Mouse (Mus musculus) urinary bladder, postnatal 4 days (tissue): Measurements from ENCODE around the gene Stpg4.

Experiments
- DNase-seq, 2 experiments: peaks; one replicate each; pipeline ENCODE4 v3.0.0; 2021 to 2022; ENCODE audit warnings: low spot score in 2 of 2

The Stpg4 gene

DNA sequence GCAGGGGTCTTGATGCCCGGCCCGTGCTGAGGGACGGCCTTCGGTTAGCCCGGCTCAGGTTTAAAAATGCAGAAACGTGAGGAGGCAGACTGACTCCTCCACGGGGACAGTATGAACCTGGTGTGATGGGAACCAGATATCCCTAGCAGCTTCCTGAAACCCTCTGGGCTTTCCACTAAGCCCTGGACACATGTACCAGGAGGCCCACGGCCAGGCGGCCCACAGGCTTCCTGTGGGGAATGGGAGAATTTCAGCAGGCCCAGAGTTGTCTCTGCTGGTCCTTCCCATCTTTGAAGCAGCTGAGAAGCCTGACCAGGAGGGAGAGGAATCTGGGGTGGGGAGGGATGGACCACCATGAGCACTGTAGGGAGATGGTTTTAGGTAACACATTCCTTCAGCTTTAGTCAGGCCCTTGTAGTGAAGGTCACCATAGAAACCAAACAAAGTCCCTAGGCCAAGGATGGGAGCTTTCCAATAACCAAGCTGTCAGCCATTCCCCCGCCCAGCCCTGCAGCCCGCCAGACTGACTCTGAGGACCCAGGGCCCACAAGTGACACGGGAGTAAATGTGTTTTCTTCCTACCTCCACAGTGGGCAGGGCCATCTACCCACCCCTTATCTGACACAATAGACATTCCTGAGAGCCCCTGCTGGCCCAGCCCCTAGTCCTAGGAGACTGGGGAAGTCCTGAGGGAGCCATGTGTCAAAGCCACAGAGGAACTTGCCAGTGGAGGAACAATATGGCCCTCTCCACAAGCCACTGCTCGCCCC is 76.9 kb downstream of the Stpg4 start:
- DNase-seq, result no peak

DNA sequence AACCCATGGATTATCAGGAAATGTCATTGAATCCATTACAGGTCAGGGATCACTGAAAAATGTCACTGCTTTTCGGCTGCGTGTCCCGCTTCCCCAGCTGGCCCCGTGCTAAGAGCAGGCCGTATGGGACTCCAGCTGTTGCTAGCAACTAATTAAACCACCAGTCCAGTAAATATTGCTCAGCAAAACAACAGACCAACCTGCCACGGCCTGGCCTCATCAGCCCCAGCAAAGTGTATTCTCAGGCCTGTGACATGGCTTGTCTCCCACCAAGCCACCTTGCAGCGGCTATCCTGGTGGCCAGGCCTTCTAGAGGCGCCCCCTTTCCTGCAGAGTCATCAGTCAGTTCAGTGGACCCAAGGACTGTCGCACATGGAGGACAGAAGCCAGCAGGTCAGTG is 78.0 kb downstream of the Stpg4 start:
- DNase-seq, result no peak

DNA sequence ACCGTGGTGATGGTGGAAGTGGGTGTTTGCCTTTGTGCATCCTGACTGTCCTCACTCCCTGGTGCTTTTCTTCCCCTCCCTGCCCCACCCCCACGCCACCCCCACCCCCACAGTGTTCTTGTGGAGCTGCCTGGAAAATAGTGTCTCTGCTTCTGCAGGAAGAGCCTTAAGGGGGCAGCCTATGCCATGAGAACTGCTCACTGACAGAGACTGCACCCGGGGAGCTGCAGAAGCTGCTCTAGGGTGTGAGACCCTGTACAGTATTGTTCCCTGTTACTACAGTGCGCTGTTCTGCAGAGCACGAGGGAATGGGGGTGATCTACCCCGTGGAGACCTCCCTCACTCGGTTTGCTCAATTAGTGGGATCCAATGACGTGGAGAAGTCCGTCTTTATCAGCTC is 78.5 kb downstream of the Stpg4 start:
- DNase-seq, result no peak

DNA sequence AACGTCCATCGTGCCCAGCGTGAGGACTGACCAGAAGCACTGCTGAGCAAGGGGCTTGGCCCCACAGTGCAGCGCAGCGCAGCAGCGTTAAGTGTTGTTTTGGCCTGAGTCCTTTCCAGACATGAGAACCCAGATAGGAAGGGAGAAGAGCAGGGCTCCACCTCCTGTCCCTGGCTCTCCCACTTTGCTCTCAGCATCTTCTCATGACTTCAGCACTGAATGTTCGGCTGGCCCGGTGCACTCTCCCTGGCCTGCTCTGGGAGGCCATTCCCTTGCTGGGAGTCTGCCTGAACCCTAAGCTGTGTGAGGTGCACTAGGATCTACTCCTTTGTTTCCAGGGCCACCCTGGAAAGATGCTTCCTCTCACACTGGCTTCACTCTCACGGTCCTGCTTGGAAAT is 79.2 kb downstream of the Stpg4 start:
- no peak for DNase-seq

DNA sequence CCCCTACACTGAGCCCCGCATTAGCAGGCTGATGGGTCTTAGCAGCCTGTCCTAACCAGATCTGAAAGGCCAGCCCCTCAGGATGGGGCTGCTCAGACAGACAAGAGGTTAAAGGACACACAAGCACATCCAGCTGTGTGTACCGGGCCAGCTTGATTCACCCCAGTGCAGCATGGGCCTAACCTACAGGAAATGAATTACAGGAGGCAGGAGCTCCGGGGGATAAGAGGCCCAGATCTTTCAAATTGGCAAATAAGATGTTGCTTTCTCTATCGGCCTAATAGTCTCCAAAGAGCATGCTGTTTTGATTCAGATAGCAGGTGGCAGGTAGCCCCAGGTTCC is 82.3 kb downstream of the Stpg4 start:
- DNase-seq, result no peak

DNA sequence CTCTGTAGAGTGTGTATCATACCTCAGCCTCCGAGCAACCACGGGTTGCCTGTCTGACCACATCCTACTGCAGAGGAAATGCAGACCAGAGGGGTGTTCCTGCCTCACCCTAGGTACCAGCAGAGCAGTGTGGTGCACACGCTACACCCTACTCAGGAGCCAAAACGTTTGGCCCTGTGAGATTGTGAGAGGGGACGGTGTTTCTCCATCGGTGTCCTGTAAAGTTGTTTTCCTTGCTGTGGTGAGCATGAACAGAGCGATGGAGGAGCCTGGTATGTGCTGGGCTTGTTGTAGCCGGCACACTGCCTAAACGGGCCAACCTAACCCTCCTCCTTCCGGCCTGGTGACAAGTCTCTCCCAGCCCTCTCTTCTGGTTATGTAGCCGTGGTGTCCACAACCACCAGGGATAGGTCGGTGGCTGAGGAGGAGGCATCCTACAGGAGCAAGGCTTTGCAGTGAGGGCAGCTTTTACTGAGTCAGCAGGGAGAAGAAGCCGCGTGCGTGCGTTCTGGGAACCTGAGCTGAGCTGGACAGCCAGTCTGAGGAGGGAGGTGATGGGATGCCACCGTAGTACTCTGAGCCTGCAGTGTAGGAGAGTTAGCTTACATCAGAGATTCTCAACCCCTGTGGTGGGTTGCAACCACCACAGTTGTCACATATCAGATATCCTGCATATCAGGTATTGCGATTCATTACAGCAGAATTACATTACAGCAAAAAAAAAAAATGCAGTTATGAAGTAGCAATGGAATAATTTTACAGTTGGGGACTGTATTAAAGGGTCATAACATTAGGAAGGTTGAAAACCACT is 82.9 kb downstream of the Stpg4 start:
- no peak for DNase-seq

DNA sequence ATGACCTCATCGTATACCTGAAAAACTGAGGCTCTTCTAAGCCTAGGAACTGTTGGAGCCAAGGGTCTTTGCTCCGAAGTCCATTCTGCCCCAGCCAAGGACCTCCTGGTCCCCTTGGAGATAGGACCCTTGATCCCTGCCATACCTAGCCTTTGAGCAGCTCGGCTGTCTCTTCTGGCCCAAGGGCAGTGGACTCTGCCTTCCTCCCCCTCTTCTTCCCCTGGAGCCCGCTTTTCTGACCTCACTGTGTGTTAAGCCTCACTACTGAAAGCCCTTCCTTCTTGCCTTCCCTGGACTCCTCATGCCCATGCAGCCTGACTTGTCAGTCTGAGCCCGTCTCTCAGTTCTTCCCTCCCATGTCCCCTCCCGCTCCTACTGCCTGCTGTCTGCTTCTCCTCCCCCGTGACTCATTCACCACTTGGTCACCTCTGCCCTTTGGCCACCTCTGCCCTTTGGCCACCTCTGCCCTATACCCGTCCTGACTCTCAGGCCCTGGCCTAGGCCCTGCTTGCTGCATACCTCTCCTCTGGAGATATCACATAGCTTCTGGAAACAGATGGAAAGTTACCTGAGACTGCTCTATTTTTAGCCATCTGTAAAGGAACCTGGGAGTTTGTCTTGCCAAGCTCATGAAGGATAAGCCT is 84.4 kb downstream of the Stpg4 start:
- DNase-seq, result no peak
